22 mouse cellular contexts compared by ENCODE assay signal in the genomic region with DNA sequence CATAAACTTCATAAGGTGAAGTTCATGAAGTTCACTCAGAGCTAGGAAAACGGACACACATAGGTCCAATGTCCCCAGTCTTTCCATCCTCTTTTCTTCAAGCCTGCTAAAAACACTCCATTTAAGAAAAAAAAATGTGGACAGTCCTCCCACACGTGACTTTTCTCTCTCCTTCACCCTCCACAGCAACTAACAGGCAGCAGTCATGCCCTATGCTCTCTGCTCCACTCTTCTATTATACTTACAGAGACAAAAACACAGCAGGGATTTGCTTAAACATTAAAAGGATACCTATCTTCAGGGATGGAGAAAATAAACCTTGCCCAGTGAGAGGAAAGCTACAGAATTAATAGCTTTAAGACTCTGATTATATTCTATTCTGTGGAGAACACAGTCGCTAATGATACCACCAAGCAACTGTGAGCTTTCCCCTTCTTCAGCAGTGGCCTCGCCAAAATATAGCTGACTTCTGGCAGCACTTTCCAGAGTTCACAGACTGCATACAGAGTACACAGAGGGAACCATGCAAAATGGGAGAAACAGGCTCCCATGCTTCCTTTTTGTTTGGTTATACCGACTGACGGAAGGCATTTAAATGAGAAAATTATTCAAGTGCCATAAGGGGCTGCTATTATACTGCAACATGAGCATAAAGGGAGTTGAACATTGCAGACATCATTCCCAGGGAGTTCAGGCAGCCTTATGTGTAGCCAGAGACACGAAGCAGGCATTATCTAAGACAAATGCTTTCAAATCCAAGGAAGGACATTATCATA.
DNase-seq lines count a peak whose midpoint lies in the region; ATAC-seq lines count a peak whose summit lies in the region.
"Had no signal": no experiment of that assay in that cellular context is flagged by ENCODE, and none has a peak within 500 bp of the region (broad histone marks: within the 10 kb centered on the region; RNA-seq: fewer than 3 reads in every experiment).

No protein-coding gene starts in this region.

- H3K27ac ChIP-seq in embryonic facial prominence, embryonic 14.5 days (replicated peaks; ENCODE audit: low read depth, low read length): no peak overlapping the region
- H3K27ac ChIP-seq in forebrain, embryonic 13.5 days: peak overlapping the region; percentile 46
- peak overlapping the region; percentile 73 for H3K27ac ChIP-seq in hindbrain, embryonic 14.5 days
- peak overlapping the region; percentile 70 for H3K27ac ChIP-seq in midbrain, embryonic 15.5 days
- H3K27ac ChIP-seq in intestine, embryonic 16.5 days (ENCODE audit: low read length): no peak overlapping the region
- H3K27ac ChIP-seq: embryonic facial prominence, embryonic 12.5 days; liver, embryonic 13.5 days had no signal

- no peaks in the 10 kb centered on the region for H3K27me3 ChIP-seq in embryonic facial prominence, embryonic 14.5 days (replicated peaks; ENCODE audit: control insufficient read depth, insufficient read depth, low read length)
- H3K27me3 ChIP-seq in forebrain, embryonic 13.5 days: no peaks in the 10 kb centered on the region
- no peaks in the 10 kb centered on the region for H3K27me3 ChIP-seq in hindbrain, embryonic 14.5 days (ENCODE audit: control insufficient read depth, insufficient read depth, low read length)
- H3K27me3 ChIP-seq in midbrain, embryonic 15.5 days (replicated peaks): no peaks in the 10 kb centered on the region
- no peaks in the 10 kb centered on the region for H3K27me3 ChIP-seq in intestine, embryonic 16.5 days (replicated peaks; ENCODE audit: control insufficient read depth, insufficient read depth, low read length)
- H3K27me3 ChIP-seq: embryonic facial prominence, embryonic 12.5 days; liver, embryonic 13.5 days had no signal

- no peaks in the 10 kb centered on the region for H3K9me3 ChIP-seq in embryonic facial prominence, embryonic 14.5 days (ENCODE audit: control insufficient read depth, low read length)
- no peaks in the 10 kb centered on the region for H3K9me3 ChIP-seq in forebrain, embryonic 13.5 days (replicated peaks)
- no peaks in the 10 kb centered on the region for H3K9me3 ChIP-seq in hindbrain, embryonic 14.5 days (ENCODE audit: control insufficient read depth, low read length)
- no peaks in the 10 kb centered on the region for H3K9me3 ChIP-seq in midbrain, embryonic 15.5 days
- H3K9me3 ChIP-seq in intestine, embryonic 16.5 days (ENCODE audit: control insufficient read depth, low read length): no peaks in the 10 kb centered on the region
- H3K9me3 ChIP-seq: embryonic facial prominence, embryonic 12.5 days; liver, embryonic 13.5 days had no signal

- H3K9ac ChIP-seq in embryonic facial prominence, embryonic 14.5 days (ENCODE audit: low read depth, low read length): no peak overlapping the region
- no peak overlapping the region for H3K9ac ChIP-seq in forebrain, embryonic 13.5 days
- 0 out of 2 replicates have a peak overlapping the region, but pooled peaks have one; percentile 3 for H3K9ac ChIP-seq in hindbrain, embryonic 14.5 days
- H3K9ac ChIP-seq in midbrain, embryonic 15.5 days: no peak overlapping the region
- no peak overlapping the region for H3K9ac ChIP-seq in intestine, embryonic 16.5 days (ENCODE audit: low read depth, low read length)
- H3K9ac ChIP-seq: embryonic facial prominence, embryonic 12.5 days; liver, embryonic 13.5 days had no signal

- no peaks in the 10 kb centered on the region for H3K4me1 ChIP-seq in embryonic facial prominence, embryonic 14.5 days (ENCODE audit: control insufficient read depth, insufficient read depth, low read length)
- peaks cover 34% of the 10 kb centered on the region for H3K4me1 ChIP-seq in forebrain, embryonic 13.5 days
- peaks cover 23% of the 10 kb centered on the region for H3K4me1 ChIP-seq in hindbrain, embryonic 14.5 days (replicated peaks; ENCODE audit: control insufficient read depth, insufficient read depth, low read length)
- H3K4me1 ChIP-seq in midbrain, embryonic 15.5 days: peaks cover 24% of the 10 kb centered on the region
- H3K4me1 ChIP-seq in intestine, embryonic 16.5 days (ENCODE audit: control insufficient read depth, insufficient read depth, low read length): no peaks in the 10 kb centered on the region
- H3K4me1 ChIP-seq: embryonic facial prominence, embryonic 12.5 days; liver, embryonic 13.5 days had no signal

- no peak for ATAC-seq in embryonic facial prominence, embryonic 14.5 days (ENCODE audit: low read depth)
- ATAC-seq in forebrain, embryonic 13.5 days: peak; percentile 72
- ATAC-seq in hindbrain, embryonic 14.5 days (ENCODE audit: low FRiP score): peak; percentile 90
- ATAC-seq in midbrain, embryonic 15.5 days (replicated peaks): peak; percentile 81
- no peak for ATAC-seq in intestine, embryonic 16.5 days
- ATAC-seq: CD4-positive, CD25-positive, alpha-beta regulatory T cell, adult 4 months; lung, postnatal 0 days had no signal

- no peak overlapping the region for H3K4me3 ChIP-seq in embryonic facial prominence, embryonic 14.5 days (ENCODE audit: low read depth, low read length)
- no peak overlapping the region for H3K4me3 ChIP-seq in forebrain, embryonic 13.5 days
- no peak overlapping the region for H3K4me3 ChIP-seq in hindbrain, embryonic 14.5 days (replicated peaks; ENCODE audit: low read length)
- no peak overlapping the region for H3K4me3 ChIP-seq in midbrain, embryonic 15.5 days
- no peak overlapping the region for H3K4me3 ChIP-seq in intestine, embryonic 16.5 days (ENCODE audit: low read length)
- H3K4me3 ChIP-seq: embryonic facial prominence, embryonic 12.5 days; liver, embryonic 13.5 days had no signal

- H3K36me3 ChIP-seq in embryonic facial prominence, embryonic 14.5 days (ENCODE audit: control insufficient read depth, insufficient read depth, low read length): no peaks in the 10 kb centered on the region
- H3K36me3 ChIP-seq in forebrain, embryonic 13.5 days (ENCODE audit: poor library complexity, severe bottlenecking): no peaks in the 10 kb centered on the region
- no peaks in the 10 kb centered on the region; the same call in 1 of the 2 replicates for H3K36me3 ChIP-seq in hindbrain, embryonic 14.5 days (replicated peaks; ENCODE audit: control insufficient read depth, insufficient read depth)
- H3K36me3 ChIP-seq in midbrain, embryonic 15.5 days (replicated peaks): no peaks in the 10 kb centered on the region
- H3K36me3 ChIP-seq in intestine, embryonic 16.5 days (ENCODE audit: control insufficient read depth, insufficient read depth, low read length): no peaks in the 10 kb centered on the region
- H3K36me3 ChIP-seq: embryonic facial prominence, embryonic 12.5 days; liver, embryonic 13.5 days had no signal

- no peak overlapping the region for H3K4me2 ChIP-seq in embryonic facial prominence, embryonic 14.5 days (ENCODE audit: low read depth, low read length)
- H3K4me2 ChIP-seq in forebrain, embryonic 13.5 days: no peak overlapping the region
- no peak overlapping the region for H3K4me2 ChIP-seq in hindbrain, embryonic 14.5 days (replicated peaks)
- no peak overlapping the region for H3K4me2 ChIP-seq in midbrain, embryonic 15.5 days
- no peak overlapping the region for H3K4me2 ChIP-seq in intestine, embryonic 16.5 days (ENCODE audit: low read depth, low read length)
- H3K4me2 ChIP-seq: embryonic facial prominence, embryonic 12.5 days; heart, embryonic 11.5 days; liver, embryonic 13.5 days had no signal

- WGBS in embryonic facial prominence, embryonic 14.5 days: 50% methylated on average over 7 of the region's 7 CpGs
- whole genome bisulfite sequencing in forebrain, embryonic 13.5 days: 11% methylated on average over 7 of the region's 7 CpGs
- WGBS in hindbrain, embryonic 14.5 days: 10% methylated on average over 7 of the region's 7 CpGs
- WGBS in midbrain, embryonic 15.5 days: 13% methylated on average over 7 of the region's 7 CpGs
- WGBS in intestine, embryonic 16.5 days: 63% methylated on average over 7 of the region's 7 CpGs

- peak; percentile 0 for DNase-seq in embryonic facial prominence, embryonic 14.5 days (ENCODE audit: low spot score)
- DNase-seq in hindbrain, embryonic 14.5 days (ENCODE audit: low spot score): peak; percentile 63
- DNase-seq in frontal cortex, postnatal 14 days (ENCODE audit: low spot score in 2 of 2): no peak
- no peak for DNase-seq in spleen, postnatal 10 days (ENCODE audit: low spot score in 2 of 2)
- DNase-seq in cerebellum, adult 11 months: no peak
- DNase-seq: adrenal gland, postnatal 25 days; cerebellum, adult 9-11 months; gastrocnemius, postnatal 14 days; heart, postnatal 4 days; kidney, adult 9 months; kidney, postnatal 4 days; layer of hippocampus, postnatal 36 days; left cerebral cortex, postnatal 4 days; liver, embryonic 13.5 days; thymus, postnatal 4 days had no signal

Comparison
In these comparisons a context has a peak if more than half of its experiments do, and no peak if none do; other contexts are left out.
1. ATAC-seq: peak in forebrain, embryonic 13.5 days (single experiment), hindbrain, embryonic 14.5 days (single experiment) and midbrain, embryonic 15.5 days (single experiment); none in embryonic facial prominence, embryonic 14.5 days (single experiment) and intestine, embryonic 16.5 days (single experiment).
2. DNase-seq: peak in embryonic facial prominence, embryonic 14.5 days (single experiment) and hindbrain, embryonic 14.5 days (single experiment); none in frontal cortex, postnatal 14 days (0 of 2), spleen, postnatal 10 days (0 of 2) and cerebellum, adult 11 months (single experiment).
3. H3K27ac ChIP-seq: peak in forebrain, embryonic 13.5 days (single experiment), hindbrain, embryonic 14.5 days (single experiment) and midbrain, embryonic 15.5 days (single experiment); none in embryonic facial prominence, embryonic 14.5 days (single experiment) and intestine, embryonic 16.5 days (single experiment).